Mouse (Mus musculus): ENCODE measurements around the gene Fads2. TPM values are rescaled to one million over a fixed set of nuclear protein-coding genes. Genes with fewer than 3 reads are reported as not detected.

The Fads2 gene
- polyA plus RNA-seq, 1 experiment from 2014 or later, result 31.1 TPM

GRCm38 (mm10) chr19:10056686-10057085 lies 44.9 kb downstream of the Fads2 start:
- 85% methylated on average over 3 of the region's 3 CpGs for WGBS (ENCODE audit: insufficient replicate concordance)
- H3K4me3 ChIP-seq (ENCODE audit: low read depth, low read length), result no peak overlapping the region
- no peak overlapping the region for H3K9ac ChIP-seq (ENCODE audit: low read depth, low read length)
- H3K4me1 ChIP-seq (ENCODE audit: control insufficient read depth, insufficient read depth, low read length), result peaks cover 7% of the 10 kb centered on the region; the same call in 1 of the 2 replicates
- peaks cover 14% of the 10 kb centered on the region; the same call in 1 of the 2 replicates for H3K36me3 ChIP-seq (ENCODE audit: control insufficient read depth, insufficient read depth, low read length)
- no peaks in the 10 kb centered on the region for H3K27me3 ChIP-seq (ENCODE audit: control insufficient read depth, insufficient read depth, low read length)
- no peak overlapping the region for H3K27ac ChIP-seq (ENCODE audit: low read depth, low read length)
- ATAC-seq (replicated peaks; ENCODE audit: insufficient number of reproducible peaks, low FRiP score, low TSS enrichment), result no peak
- H3K4me2 ChIP-seq, result no peak overlapping the region
- no peaks in the 10 kb centered on the region for H3K9me3 ChIP-seq (replicated peaks; ENCODE audit: control insufficient read depth, low read length)

DNA sequence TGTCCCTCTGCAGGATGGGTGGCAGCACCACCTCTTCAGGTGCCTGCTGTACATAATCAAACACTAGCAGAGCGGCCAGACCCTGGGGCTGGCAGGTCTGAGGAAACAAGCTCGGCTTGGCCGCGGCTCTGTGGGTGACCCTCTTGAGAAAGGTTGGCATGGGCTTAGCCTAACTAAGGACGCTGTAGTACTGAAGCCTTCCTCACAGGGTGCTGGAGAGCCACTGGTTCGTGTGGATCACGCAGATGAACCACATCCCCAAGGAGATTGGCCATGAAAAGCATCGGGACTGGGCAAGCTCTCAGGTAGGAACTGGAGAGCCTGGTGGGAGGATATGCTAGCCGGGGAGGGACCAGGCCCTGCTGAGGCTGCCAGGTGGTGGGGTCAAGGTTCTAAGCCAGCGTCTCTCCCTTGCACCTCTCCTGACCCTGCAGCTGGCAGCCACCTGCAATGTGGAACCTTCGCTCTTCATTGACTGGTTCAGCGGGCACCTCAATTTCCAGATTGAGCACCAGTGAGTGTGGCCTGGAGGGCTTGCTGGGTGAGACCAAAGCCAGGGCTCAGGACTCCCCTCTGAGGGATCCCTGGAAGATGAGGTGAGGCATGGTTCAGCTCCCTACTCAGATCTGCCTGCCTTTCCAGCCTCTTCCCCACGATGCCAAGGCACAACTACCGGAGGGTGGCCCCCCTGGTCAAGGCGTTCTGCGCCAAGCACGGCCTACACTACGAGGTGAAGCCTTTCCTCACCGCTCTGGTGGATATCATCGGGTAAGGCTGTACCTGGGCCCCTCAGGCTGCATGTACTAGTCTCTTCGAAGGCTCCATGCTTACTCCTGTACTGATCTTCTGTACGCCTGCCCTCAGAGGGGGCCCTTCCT lies 45.5 kb downstream of the Fads2 start:
- no peak overlapping the region for H3K27ac ChIP-seq (ENCODE audit: low read depth, low read length)
- H3K4me1 ChIP-seq (ENCODE audit: control insufficient read depth, insufficient read depth, low read length), result peaks cover 6% of the 10 kb centered on the region; the same call in 1 of the 2 replicates
- H3K4me3 ChIP-seq (ENCODE audit: low read depth, low read length), result no peak overlapping the region
- no peaks in the 10 kb centered on the region for H3K27me3 ChIP-seq (ENCODE audit: control insufficient read depth, insufficient read depth, low read length)
- no peak for ATAC-seq (replicated peaks; ENCODE audit: insufficient number of reproducible peaks, low FRiP score, low TSS enrichment)
- WGBS (ENCODE audit: insufficient replicate concordance), result 85% methylated on average over 22 of the region's 22 CpGs
- H3K9me3 ChIP-seq (replicated peaks; ENCODE audit: control insufficient read depth, low read length), result no peaks in the 10 kb centered on the region
- H3K4me2 ChIP-seq, result no peak overlapping the region
- H3K9ac ChIP-seq (ENCODE audit: low read depth, low read length), result no peak overlapping the region
- peaks cover 14% of the 10 kb centered on the region; the same call in 1 of the 2 replicates for H3K36me3 ChIP-seq (ENCODE audit: control insufficient read depth, insufficient read depth, low read length)

- no peaks in the 10 kb centered on the region for H3K27me3 ChIP-seq (ENCODE audit: control insufficient read depth, insufficient read depth, low read length)
- H3K4me2 ChIP-seq, result no peak overlapping the region
- no peak overlapping the region for H3K4me3 ChIP-seq (ENCODE audit: low read depth, low read length)
- 0 out of 2 replicates have a peak, but pooled peaks cover 2% of the 10 kb centered on the region for H3K4me1 ChIP-seq (ENCODE audit: control insufficient read depth, insufficient read depth, low read length)
- no peak overlapping the region for H3K27ac ChIP-seq (ENCODE audit: low read depth, low read length)
- H3K36me3 ChIP-seq (ENCODE audit: control insufficient read depth, insufficient read depth, low read length), result peaks cover 14% of the 10 kb centered on the region; the same call in 1 of the 2 replicates
- ATAC-seq (replicated peaks; ENCODE audit: insufficient number of reproducible peaks, low FRiP score, low TSS enrichment), result no peak
- 77% methylated on average over 3 of the region's 3 CpGs for WGBS (ENCODE audit: insufficient replicate concordance)
- no peaks in the 10 kb centered on the region for H3K9me3 ChIP-seq (replicated peaks; ENCODE audit: control insufficient read depth, low read length)
- H3K9ac ChIP-seq (ENCODE audit: low read depth, low read length), result no peak overlapping the region
Observed at GRCm38 (mm10) chr19:10055261-10055660, 46.3 kb downstream of the Fads2 start.

DNA sequence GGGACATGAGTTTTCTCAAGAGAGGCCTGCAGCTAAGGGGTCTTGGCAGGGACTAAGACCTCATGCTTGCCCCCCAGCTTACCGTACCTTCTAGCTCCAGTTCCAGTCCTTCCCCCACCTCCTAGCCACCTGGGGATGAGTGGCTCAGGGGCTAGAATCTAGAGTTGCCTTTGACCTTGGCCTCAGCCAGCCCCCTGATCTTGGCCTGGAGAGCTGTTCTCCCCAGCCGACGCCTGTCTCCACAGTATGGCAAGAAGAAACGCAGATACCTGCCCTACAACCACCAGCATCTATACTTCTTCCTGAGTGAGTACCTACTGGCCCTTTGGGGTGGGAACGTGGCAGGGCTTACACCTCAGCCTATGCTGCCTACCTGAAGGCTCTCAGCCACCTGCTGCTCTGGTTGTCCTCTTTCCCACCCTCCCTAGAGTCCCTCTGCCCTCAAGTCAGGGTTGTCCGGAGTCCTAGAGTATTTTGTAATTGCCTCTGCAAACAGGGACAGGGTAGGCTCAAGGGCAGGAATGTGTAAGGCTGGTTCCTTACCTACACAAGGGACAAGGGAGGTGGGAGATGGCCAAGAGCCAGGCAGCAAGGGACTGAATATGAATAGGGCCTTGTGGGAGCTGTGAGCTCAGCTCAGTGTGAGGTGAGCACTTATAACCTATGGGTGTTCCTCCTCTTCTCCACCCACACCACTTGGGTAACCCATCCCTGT lies 47.0 kb downstream of the Fads2 start:
- WGBS (ENCODE audit: insufficient replicate concordance), result 87% methylated on average over 6 of the region's 6 CpGs
- H3K36me3 ChIP-seq (ENCODE audit: control insufficient read depth, insufficient read depth, low read length), result peaks cover 14% of the 10 kb centered on the region; the same call in 1 of the 2 replicates
- ATAC-seq (replicated peaks; ENCODE audit: insufficient number of reproducible peaks, low FRiP score, low TSS enrichment), result no peak
- peaks cover 3% of the 10 kb centered on the region for H3K4me1 ChIP-seq (ENCODE audit: control insufficient read depth, insufficient read depth, low read length)
- H3K9ac ChIP-seq (ENCODE audit: low read depth, low read length), result no peak overlapping the region
- H3K4me3 ChIP-seq (ENCODE audit: low read depth, low read length), result no peak overlapping the region
- H3K9me3 ChIP-seq (replicated peaks; ENCODE audit: control insufficient read depth, low read length), result no peaks in the 10 kb centered on the region
- no peak overlapping the region for H3K4me2 ChIP-seq
- H3K27ac ChIP-seq (ENCODE audit: low read depth, low read length), result no peak overlapping the region
- no peaks in the 10 kb centered on the region for H3K27me3 ChIP-seq (ENCODE audit: control insufficient read depth, insufficient read depth, low read length)

- ATAC-seq (replicated peaks; ENCODE audit: insufficient number of reproducible peaks, low FRiP score, low TSS enrichment), result no peak
Observed at GRCm38 (mm10) chr19:10053692-10054260, 47.8 kb downstream of the Fads2 start.

DNA sequence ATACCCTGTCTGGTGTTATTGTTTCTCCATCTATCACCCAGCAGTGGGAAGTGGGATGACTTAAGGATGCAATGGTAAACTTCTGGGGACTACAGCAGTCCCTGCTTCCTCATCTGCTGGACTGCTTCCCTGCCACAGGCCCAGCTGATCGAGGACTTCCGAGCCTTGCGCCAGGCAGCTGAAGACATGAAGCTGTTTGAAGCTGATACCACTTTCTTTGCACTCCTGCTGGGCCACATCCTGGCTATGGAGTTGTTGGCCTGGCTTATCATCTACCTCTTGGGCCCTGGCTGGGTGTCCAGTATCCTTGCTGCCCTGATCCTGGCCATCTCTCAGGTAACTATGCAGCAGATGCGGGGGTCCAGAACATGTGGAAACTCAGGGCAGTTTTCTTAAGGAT lies 48.8 kb downstream of the Fads2 start:
- no peaks in the 10 kb centered on the region for H3K27me3 ChIP-seq (ENCODE audit: control insufficient read depth, insufficient read depth, low read length)
- H3K9ac ChIP-seq (ENCODE audit: low read depth, low read length), result no peak overlapping the region
- H3K4me3 ChIP-seq (ENCODE audit: low read depth, low read length), result no peak overlapping the region
- no peak for ATAC-seq (replicated peaks; ENCODE audit: insufficient number of reproducible peaks, low FRiP score, low TSS enrichment)
- no peaks in the 10 kb centered on the region for H3K9me3 ChIP-seq (replicated peaks; ENCODE audit: control insufficient read depth, low read length)
- H3K4me2 ChIP-seq, result no peak overlapping the region
- peaks cover 8% of the 10 kb centered on the region for H3K4me1 ChIP-seq (ENCODE audit: control insufficient read depth, insufficient read depth, low read length)
- no peak overlapping the region for H3K27ac ChIP-seq (ENCODE audit: low read depth, low read length)
- WGBS (ENCODE audit: insufficient replicate concordance), result 77% methylated on average over 4 of the region's 4 CpGs
- peaks cover 9% of the 10 kb centered on the region; the same call in 1 of the 2 replicates for H3K36me3 ChIP-seq (ENCODE audit: control insufficient read depth, insufficient read depth, low read length)

More at GRCm38 (mm10) chr19:10053692-10054260, 47.8 kb downstream of the Fads2 start:
- no peak overlapping the region for H3K27ac ChIP-seq (ENCODE audit: low read depth, low read length)
- peaks cover 14% of the 10 kb centered on the region; the same call in 1 of the 2 replicates for H3K36me3 ChIP-seq (ENCODE audit: control insufficient read depth, insufficient read depth, low read length)
- peaks cover 8% of the 10 kb centered on the region for H3K4me1 ChIP-seq (ENCODE audit: control insufficient read depth, insufficient read depth, low read length)
- WGBS (ENCODE audit: insufficient replicate concordance), result 89% methylated on average over 10 of the region's 10 CpGs
- H3K4me2 ChIP-seq, result no peak overlapping the region
- no peaks in the 10 kb centered on the region for H3K27me3 ChIP-seq (ENCODE audit: control insufficient read depth, insufficient read depth, low read length)
- H3K9me3 ChIP-seq (replicated peaks; ENCODE audit: control insufficient read depth, low read length), result no peaks in the 10 kb centered on the region
- H3K9ac ChIP-seq (ENCODE audit: low read depth, low read length), result no peak overlapping the region
- no peak overlapping the region for H3K4me3 ChIP-seq (ENCODE audit: low read depth, low read length)

DNA sequence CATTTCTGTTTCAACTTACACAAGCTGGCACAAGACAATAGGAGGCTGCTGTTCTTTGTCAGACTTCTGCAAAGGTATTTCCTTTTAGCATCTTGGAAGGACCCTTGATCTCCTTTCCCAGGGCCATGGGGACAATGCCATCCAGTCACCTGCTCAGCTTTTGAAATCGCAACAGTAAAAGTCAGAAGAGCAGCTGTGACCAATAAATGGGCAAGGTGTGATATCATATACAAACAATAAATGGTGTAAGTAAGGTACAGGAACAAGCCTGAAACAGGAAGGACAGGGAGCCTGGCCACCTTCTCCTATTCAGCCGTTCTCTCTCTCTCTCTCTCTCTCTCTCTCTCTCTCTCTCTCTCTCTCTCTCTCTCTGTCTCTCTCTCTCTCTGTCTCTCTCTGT lies 51.1 kb downstream of the Fads2 start:
- Histone ChIP-seq H3K4me1 (ENCODE audit: control insufficient read depth, insufficient read depth, low read length) (peaks cover 20% of the 10 kb centered on the region), H3K36me3 (ENCODE audit: control insufficient read depth, insufficient read depth, low read length) (peaks cover 8% of the 10 kb centered on the region; the same call in 1 of the 2 replicates), H3K9me3 (replicated peaks; ENCODE audit: control insufficient read depth, low read length) (no peaks in the 10 kb centered on the region), H3K27me3 (ENCODE audit: control insufficient read depth, insufficient read depth, low read length) (no peaks in the 10 kb centered on the region), H3K27ac (ENCODE audit: low read depth, low read length) (no peak overlapping the region), H3K4me3 (ENCODE audit: low read depth, low read length) (no peak overlapping the region), H3K4me2 (no peak overlapping the region), H3K9ac (ENCODE audit: low read depth, low read length) (no peak overlapping the region)
- ATAC-seq (replicated peaks; ENCODE audit: insufficient number of reproducible peaks, low FRiP score, low TSS enrichment), result no peak
- WGBS (ENCODE audit: insufficient replicate concordance), result 73% methylated on average over 2 of the region's 2 CpGs

- Histone ChIP-seq H3K9me3 (replicated peaks; ENCODE audit: control insufficient read depth, low read length) (no peaks in the 10 kb centered on the region), H3K4me2 (no peak overlapping the region), H3K27ac (ENCODE audit: low read depth, low read length) (no peak overlapping the region), H3K27me3 (ENCODE audit: control insufficient read depth, insufficient read depth, low read length) (no peaks in the 10 kb centered on the region), H3K4me1 (ENCODE audit: control insufficient read depth, insufficient read depth, low read length) (peaks cover 20% of the 10 kb centered on the region), H3K4me3 (ENCODE audit: low read depth, low read length) (no peak overlapping the region), H3K9ac (ENCODE audit: low read depth, low read length) (no peak overlapping the region), H3K36me3 (ENCODE audit: control insufficient read depth, insufficient read depth, low read length) (peaks cover 4% of the 10 kb centered on the region; the same call in 1 of the 2 replicates)
- ATAC-seq (replicated peaks; ENCODE audit: insufficient number of reproducible peaks, low FRiP score, low TSS enrichment), result no peak
Observed at GRCm38 (mm10) chr19:10049533-10049932, 52.0 kb downstream of the Fads2 start.
